Mouse (Mus musculus) left cerebral cortex, adult 9 months (tissue): ENCODE results near the gene Tmem30a.

Experiments used
- DNase-seq, 2 experiments: peaks; one replicate each; pipeline ENCODE4 v3.0.0; 2022; ENCODE audit warnings: low spot score in 2 of 2

Tmem30a gene

GRCm38 (mm10) chr9:79792841-79793835 is at the start of gene Tmem30a:
Gene Tmem30a (minus strand): TSS chr9:79793507.
- DNase-seq = peak; percentile 93 to 96

- DNase-seq = no peak
Measured at GRCm38 (mm10) chr9:79842615-79843014, 49.3 kb upstream of the Tmem30a start.

DNA sequence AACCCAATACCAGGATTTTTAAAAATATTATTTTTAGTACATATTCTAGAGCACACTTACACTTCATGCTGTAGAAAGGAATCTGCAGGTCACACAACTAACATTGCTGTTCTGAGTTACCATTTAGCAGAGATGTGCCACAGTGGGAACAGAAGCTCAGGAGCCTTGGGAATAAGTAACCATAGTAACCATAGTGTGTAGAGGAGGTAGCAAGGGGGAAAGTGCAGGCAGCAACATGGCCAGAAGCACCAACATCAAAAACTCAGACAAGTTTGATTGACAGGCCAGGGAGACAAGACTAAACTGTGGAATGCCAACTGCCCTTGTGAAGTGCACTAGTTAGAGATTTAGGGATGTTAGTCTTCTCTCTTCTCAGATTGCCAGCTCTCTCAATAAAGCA is 48.7 kb upstream of the Tmem30a start:
- no peak for DNase-seq

DNA sequence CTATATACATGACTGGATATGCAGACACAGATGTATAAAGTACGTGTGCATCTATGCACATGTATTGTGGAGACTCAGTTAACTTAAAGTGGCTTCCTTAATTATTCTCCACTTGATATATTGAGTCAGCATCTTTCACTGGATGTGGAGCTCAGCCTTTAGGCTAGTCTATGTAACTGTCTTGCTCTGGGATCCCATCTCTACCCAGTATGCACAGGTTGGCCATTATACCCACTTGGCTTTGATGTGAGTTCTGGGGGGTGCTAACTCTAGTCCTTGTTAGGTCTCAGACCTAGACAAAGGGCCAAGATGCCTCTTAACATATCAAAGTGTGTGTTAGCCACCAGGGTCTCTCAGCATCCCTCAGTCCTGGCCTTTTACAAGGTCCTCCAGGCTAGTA is 38.0 kb upstream of the Tmem30a start:
- DNase-seq = no peak

GRCm38 (mm10) chr9:79830874-79831273 is 37.6 kb upstream of the Tmem30a start:
- DNase-seq = no peak

- DNase-seq = no peak
Measured at GRCm38 (mm10) chr9:79829842-79830800, 36.8 kb upstream of the Tmem30a start.

DNA sequence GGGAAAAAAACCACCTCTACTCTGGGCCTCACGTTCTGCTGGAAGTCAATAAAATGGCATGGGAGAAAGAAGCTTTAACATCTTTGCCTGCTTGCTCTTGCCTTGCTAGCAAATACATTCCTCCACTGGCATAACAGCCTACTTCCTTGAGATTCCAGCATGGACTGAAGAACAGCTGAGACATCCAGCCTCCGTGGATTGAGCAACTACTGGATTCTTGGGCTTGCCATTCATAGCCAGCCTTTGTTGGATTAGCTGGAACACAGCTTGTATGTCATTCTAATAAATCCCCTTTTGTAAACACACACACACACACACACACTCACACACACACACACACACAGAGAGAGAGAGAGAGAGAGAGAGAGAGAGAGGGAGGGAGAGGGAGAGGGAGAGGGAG is 33.8 kb upstream of the Tmem30a start:
- DNase-seq = no peak

- no peak for DNase-seq
Measured at GRCm38 (mm10) chr9:79825526-79825925, 32.2 kb upstream of the Tmem30a start.

- no peak for DNase-seq
Measured at GRCm38 (mm10) chr9:79823856-79824255, 30.5 kb upstream of the Tmem30a start.

- no peak for DNase-seq
Measured at GRCm38 (mm10) chr9:79823438-79823837, 30.1 kb upstream of the Tmem30a start.

DNA sequence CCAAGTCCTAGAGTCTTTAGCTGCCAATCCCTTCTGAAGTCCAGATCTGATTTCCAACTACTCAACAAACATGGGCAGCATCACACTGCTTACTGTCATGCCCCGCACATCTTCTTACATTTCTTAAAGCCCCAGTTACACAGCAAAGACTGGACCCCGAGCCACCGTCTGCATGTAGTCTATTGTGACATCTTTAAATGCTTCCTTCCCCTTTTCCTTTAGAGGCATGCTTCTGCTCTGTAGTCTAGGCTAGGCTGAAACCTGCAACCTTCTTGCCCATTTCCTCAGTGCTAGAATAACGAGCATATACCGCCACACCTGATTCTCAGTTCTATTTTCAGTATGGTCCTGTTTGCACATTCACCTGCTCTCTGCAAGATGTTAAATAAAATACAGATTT is 23.2 kb upstream of the Tmem30a start:
- no peak for DNase-seq

DNA sequence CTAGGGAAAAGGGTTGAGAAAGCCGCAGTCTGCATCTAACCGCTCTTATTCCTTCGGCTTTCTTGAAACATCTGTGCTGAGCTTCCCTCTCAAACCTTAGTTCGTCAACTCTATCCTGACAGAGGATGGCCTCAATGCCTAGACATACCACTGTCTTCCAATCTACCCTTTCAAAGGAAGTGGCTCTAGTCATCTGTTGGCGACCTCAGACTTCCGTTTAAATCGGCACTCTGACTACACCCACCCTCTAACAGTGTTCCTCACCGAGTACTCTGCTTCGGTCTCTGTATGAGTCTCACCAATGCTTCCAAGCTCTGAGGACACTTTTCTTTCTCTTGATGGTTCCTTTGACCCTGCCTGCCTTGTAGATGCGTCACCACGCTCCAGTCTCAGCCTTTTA is 22.7 kb upstream of the Tmem30a start:
- no peak for DNase-seq

- no peak for DNase-seq
Measured at GRCm38 (mm10) chr9:79814592-79814991, 21.3 kb upstream of the Tmem30a start.

DNA sequence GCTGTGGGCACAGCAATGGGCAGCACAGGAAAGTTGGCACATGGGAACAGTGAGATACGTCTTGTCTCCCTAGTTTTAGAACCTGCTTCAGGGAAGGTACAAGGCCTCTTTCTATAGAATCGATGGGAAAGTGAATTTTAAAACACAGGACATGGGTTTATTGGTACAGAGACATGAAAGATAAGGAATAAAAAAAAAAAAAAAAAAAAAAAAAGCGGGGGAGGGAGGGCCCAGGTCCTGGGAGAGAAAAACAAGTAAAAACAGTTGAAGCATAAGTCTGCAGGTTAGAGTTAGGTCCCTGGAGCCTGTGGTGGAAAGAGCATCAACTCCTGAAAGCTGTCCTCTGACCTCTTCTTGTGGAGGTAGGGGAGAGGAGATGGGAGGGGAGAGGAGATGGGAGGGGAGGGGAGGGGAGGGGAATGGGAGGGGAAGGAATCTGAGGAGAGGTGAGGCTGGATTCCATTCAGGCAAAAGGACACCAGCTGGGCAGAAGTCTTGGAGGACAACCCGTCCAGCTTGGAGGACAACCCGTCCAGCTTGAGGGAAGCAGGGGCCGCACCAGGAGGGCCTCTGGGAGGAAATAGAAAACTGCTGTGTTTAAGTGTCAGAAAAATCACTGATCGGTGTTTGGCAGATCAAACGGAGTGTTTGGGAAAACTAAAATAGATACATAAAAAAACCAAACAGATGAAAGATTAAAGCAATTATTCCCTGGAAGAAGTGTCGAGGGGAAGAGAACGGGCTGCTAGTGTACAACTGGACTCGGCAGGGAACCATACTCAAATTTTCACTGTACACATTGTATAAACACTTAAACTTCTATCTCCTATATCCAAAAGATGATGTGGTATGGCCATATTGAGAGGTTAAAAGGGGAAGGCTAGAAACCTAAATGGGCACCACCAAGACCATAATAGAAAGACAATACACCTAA is 17.9 kb upstream of the Tmem30a start:
- DNase-seq = no peak

DNA sequence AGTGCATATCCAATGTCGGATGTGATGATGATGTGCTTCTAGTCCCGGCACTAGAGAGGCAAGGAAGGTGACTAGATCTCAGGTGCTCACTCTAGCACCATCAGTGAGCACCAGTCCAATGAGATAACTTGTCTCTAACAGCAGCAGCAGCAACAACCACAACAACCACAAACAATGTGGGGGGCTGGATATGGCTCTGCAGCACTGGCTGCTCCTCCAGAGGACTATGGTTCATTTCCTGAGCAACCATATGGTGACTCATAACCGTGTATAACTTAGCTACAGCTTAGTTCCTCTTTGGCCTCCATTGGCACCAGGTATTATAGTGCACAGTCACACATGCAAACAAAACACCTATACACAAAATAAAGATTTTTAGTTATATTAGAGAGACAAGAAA is 17.2 kb upstream of the Tmem30a start:
- DNase-seq = no peak

- no peak for DNase-seq
Measured at GRCm38 (mm10) chr9:79809411-79809810, 16.1 kb upstream of the Tmem30a start.

GRCm38 (mm10) chr9:79807178-79807577 is 13.9 kb upstream of the Tmem30a start:
- DNase-seq = no peak

GRCm38 (mm10) chr9:79806317-79807075 is 13.2 kb upstream of the Tmem30a start:
- peak; percentile 19 to 40 for DNase-seq

DNA sequence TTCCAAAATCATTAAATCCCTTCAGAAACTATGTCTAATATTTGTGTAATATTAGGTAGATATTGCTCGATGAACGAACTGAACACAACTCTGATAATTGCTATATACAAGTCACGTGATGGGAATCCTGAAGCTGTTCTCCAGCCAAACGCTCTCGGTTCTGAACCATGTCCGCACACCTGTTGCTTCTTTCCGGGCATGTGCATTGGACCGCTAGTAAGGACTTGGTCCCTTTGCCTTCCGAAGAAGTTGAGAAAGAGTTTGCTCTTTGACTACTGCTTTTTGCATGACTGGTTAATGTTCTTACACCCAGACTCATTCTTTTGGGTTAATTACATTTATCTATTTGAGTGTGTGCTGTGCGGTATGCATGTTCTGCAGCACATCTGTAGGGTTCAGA is 12.1 kb upstream of the Tmem30a start:
- DNase-seq = no peak

- DNase-seq = no peak
Measured at GRCm38 (mm10) chr9:79796461-79797135, 3.3 kb upstream of the Tmem30a start.
